In genomic region chr8:15244770-15245485, GRCm38 (mm10) we compare ENCODE assay signal across 12 mouse cellular contexts.
"Had no signal": no experiment of that assay in that cellular context is flagged by ENCODE, and none has a peak within 500 bp of the region (broad histone marks: within the 10 kb centered on the region; RNA-seq: fewer than 3 reads in every experiment).

No protein-coding gene starts in this region.

- DNase-seq: kidney, adult 2 months; kidney, postnatal 25 days; layer of hippocampus, adult 9-11 months; liver, embryonic 13.5 days; lung, adult 2 months; lung, postnatal 14 days; lung, postnatal 4 days; midbrain, embryonic 14.5 days; right cerebral cortex, adult 18-20 months; right cerebral cortex, postnatal 14 days; right cerebral cortex, postnatal 4 days; thymus, postnatal 25 days had no signal
